Mouse (Mus musculus) intestine, embryonic 16.5 days (tissue): ENCODE results near the gene Relb. TPM values are rescaled to one million over a fixed set of nuclear protein-coding genes. Genes with fewer than 3 reads are reported as not detected.

Experiments used
- ATAC-seq: fragments of 200-750 bp; cut with Nextera tagmentation; 2 replicates; pipeline ENCODE4 v1.8.0; 2017; ENCODE audit warnings: moderate TSS enrichment, moderate library complexity
- H3K27ac ChIP-seq: fragments of 300-500 bp; sonication (generic); 2 replicates; pipeline ENCODE4 v1.5.1; 2014; ENCODE audit warnings: mild to moderate bottlenecking, low read length
- H3K27me3 ChIP-seq: fragments of 300-500 bp; sonication (generic); replicated peaks from 2 replicates; pipeline ENCODE4 v1.6.1; 2014; ENCODE audit warnings: low read length, control low read depth, mixed read lengths; ENCODE audit not compliant: control insufficient read depth, insufficient read depth
- H3K36me3 ChIP-seq: fragments of 300-500 bp; sonication (generic); 2 replicates; pipeline ENCODE4 v1.6.1; 2014; ENCODE audit warnings: low read length, control low read depth; ENCODE audit not compliant: control insufficient read depth, insufficient read depth
- H3K4me1 ChIP-seq: fragments of 300-500 bp; sonication (generic); 2 replicates; pipeline ENCODE4 v1.6.1; 2014; ENCODE audit warnings: low read length, control low read depth, mixed read lengths; ENCODE audit not compliant: control insufficient read depth, insufficient read depth
- H3K4me2 ChIP-seq: fragments of 300-500 bp; sonication (generic); 2 replicates; pipeline ENCODE4 v1.6.1; 2014; ENCODE audit warnings: low read depth, low read length, control low read depth
- H3K4me3 ChIP-seq: fragments of 300-500 bp; sonication (generic); 2 replicates; pipeline ENCODE4 v1.5.1; 2014; ENCODE audit warnings: mild to moderate bottlenecking, low read length
- H3K9ac ChIP-seq: fragments of 300-500 bp; sonication (generic); 2 replicates; pipeline ENCODE4 v1.6.1; 2014; ENCODE audit warnings: low read depth, low read length
- H3K9me3 ChIP-seq: fragments of 300-500 bp; sonication (generic); 2 replicates; pipeline ENCODE4 v1.6.1; 2016; ENCODE audit warnings: low read length, control low read depth; ENCODE audit not compliant: control insufficient read depth
- WGBS: fragments of 180-500 bp; shearing (Covaris S2); extraction: QIAGEN DNeasy Blood & Tissue Kit; methylation state at CpG from one replicate; pipeline ENCODE4 v1.1.7; 2014; 5-methylcytosine and 5-hydroxymethylcytosine counted together
- polyA plus RNA-seq: library from polyadenylated mRNA; unstranded; fragments of >200 nt; fragmentation: Nextera tagmentation; extraction: Ambion mirVana; gene quantifications from 2 replicates; pipeline ENCODE4 v1.2.1, GENCODE M21; 2015

The Relb gene
- polyA plus RNA-seq, 1 experiment from 2014 or later = 8.8 TPM

DNA sequence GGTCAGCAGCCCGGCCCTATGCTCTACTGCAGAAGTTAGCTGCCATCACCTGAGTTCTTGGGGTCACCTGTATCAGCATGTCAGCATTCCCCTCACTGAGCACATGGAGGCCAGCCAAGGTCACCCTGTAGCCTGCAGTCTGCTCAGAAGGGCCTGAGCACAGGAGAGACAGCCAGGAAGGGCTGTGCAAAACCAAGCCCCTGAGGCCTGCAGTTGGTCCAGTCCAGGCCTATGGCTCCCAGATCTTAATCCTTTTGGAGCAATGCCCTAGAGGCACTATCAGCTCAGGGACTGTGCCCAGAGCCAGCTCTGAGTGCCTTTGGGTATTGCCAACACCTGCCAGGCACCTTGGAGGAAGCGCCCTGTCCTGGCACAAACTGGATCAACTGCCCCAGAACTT is 72.2 kb downstream of the Relb start:
- no peak for ATAC-seq
- WGBS = 100% methylated on average over 2 of the region's 2 CpGs

More for the DNA sequence above, 72.2 kb downstream of the Relb start:
- peaks cover 46% of the 10 kb centered on the region for H3K4me1 ChIP-seq
- peaks cover 2% of the 10 kb centered on the region; the same call in 1 of the 2 replicates for H3K36me3 ChIP-seq
- H3K4me2 ChIP-seq = no peak overlapping the region
- H3K9me3 ChIP-seq = no peaks in the 10 kb centered on the region
- no peak overlapping the region for H3K4me3 ChIP-seq
- no peak overlapping the region for H3K9ac ChIP-seq
- H3K27me3 ChIP-seq = no peaks in the 10 kb centered on the region
- H3K27ac ChIP-seq = no peak overlapping the region

Other genes with a start within 250 kb of the Relb start
- 15.5 and 17.6 TPM in 2 replicates for gene Ercc2, start 247.4 kb downstream of the Relb start, polyA plus RNA-seq
- 2.7 and 2.9 TPM in 2 replicates for gene Klc3, start 225.3 kb downstream of the Relb start, polyA plus RNA-seq
- gene Ckm, start 224.7 kb downstream of the Relb start, polyA plus RNA-seq = 15.3 and 17.6 TPM in 2 replicates
- gene Mark4, start 170.6 kb downstream of the Relb start, polyA plus RNA-seq = 3.7 and 4.4 TPM in 2 replicates
- 0.27 and 0.46 TPM in 2 replicates for gene Exoc3l2, start 166.1 kb downstream of the Relb start, polyA plus RNA-seq
- gene Bloc1s3, start 121.1 kb downstream of the Relb start, polyA plus RNA-seq = 1.4 and 2.0 TPM in 2 replicates
- gene Trappc6a, start 121.0 kb downstream of the Relb start, polyA plus RNA-seq = 147 and 159 TPM in 2 replicates
- gene Nkpd1, start 111.6 kb downstream of the Relb start, polyA plus RNA-seq = 0.06 and 0.07 TPM in 2 replicates
- 15.5 and 18.6 TPM in 2 replicates for gene Ppp1r37, start 66.4 kb downstream of the Relb start, polyA plus RNA-seq
- gene Zfp296, start 52.2 kb downstream of the Relb start, polyA plus RNA-seq = 0.42 and 0.64 TPM in 2 replicates
- gene Gemin7, start 51.8 kb downstream of the Relb start, polyA plus RNA-seq = 132 and 137 TPM in 2 replicates
- 30.3 and 32.5 TPM in 2 replicates for gene Clasrp, start 25.0 kb downstream of the Relb start, polyA plus RNA-seq
- 70.5 and 77.6 TPM in 2 replicates for gene Clptm1, start 35.6 kb upstream of the Relb start, polyA plus RNA-seq
- gene Apoc2, start 48.5 kb upstream of the Relb start, polyA plus RNA-seq = 463 and 798 TPM in 2 replicates
- gene Gm44805, start 52.0 kb upstream of the Relb start, polyA plus RNA-seq = not detected in 2 replicates
- gene Apoc4, start 52.0 kb upstream of the Relb start, polyA plus RNA-seq = 2.6 and 8.3 TPM in 2 replicates
- gene Apoc1, start 63.2 kb upstream of the Relb start, polyA plus RNA-seq = 39.5 and 43.2 TPM in 2 replicates
- 314 and 355 TPM in 2 replicates for gene Apoe, start 69.8 kb upstream of the Relb start, polyA plus RNA-seq
- gene Tomm40, start 86.0 kb upstream of the Relb start, polyA plus RNA-seq = 143 and 157 TPM in 2 replicates
- 143 and 149 TPM in 2 replicates for gene Nectin2, start 121.0 kb upstream of the Relb start, polyA plus RNA-seq
- 58.7 and 62.7 TPM in 2 replicates for gene Bcam, start 141.6 kb upstream of the Relb start, polyA plus RNA-seq
- 32.6 and 42.1 TPM in 2 replicates for gene Cblc, start 167.4 kb upstream of the Relb start, polyA plus RNA-seq
- 15.5 and 15.6 TPM in 2 replicates for gene Bcl3, start 193.3 kb upstream of the Relb start, polyA plus RNA-seq
- gene Gm19345, start 222.6 kb upstream of the Relb start, polyA plus RNA-seq = 0.13 and 0.27 TPM in 2 replicates
- gene Ceacam16, start 231.9 kb upstream of the Relb start, polyA plus RNA-seq = not detected in 2 replicates